Mouse (Mus musculus) gonadal fat pad, adult 2 months (tissue): Measurements from ENCODE around the gene Cfap97d1. TPM values are rescaled to one million over a fixed set of nuclear protein-coding genes. Genes with fewer than 3 reads are reported as not detected.
"Not testable (repeated sequence)": the region's sequence is repeated elsewhere in the genome, so short reads cannot be mapped to it uniquely, and the experiment has no call there.

Source experiments
- DNase-seq: peaks from one replicate; pipeline ENCODE4 v3.0.0-alpha.2; 2012; ENCODE audit warnings: low read depth
- polyA plus RNA-seq: library from polyadenylated mRNA; depleted of rRNA; stranded (reverse); fragments of >200 nt; gene quantifications from 2 replicates; pipeline ENCODE4 v1.2.3, GENCODE M21; 2012

Cfap97d1 gene
- polyA plus RNA-seq, 1 experiment: 0.18 TPM

DNA sequence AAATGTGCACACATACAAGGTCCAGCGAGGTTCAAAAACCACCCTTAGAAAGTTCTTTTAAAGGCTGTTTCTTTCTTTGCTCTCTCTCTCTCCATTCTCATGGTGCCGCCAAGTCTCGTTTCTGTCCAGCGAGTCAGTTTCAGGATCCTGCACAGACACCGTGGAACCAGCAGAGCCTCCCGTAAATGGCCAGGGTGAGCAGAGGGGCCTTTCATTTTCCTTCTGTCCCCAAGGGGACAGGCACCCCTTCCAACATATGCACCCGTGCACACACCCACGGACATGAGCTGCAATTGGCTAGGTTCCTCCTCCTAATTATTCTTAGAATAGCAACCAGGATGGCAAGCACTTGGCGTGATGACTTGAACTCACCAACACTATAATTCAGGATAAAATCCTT, 10.6 kb upstream of the Cfap97d1 start:
- DNase-seq: no peak

DNA sequence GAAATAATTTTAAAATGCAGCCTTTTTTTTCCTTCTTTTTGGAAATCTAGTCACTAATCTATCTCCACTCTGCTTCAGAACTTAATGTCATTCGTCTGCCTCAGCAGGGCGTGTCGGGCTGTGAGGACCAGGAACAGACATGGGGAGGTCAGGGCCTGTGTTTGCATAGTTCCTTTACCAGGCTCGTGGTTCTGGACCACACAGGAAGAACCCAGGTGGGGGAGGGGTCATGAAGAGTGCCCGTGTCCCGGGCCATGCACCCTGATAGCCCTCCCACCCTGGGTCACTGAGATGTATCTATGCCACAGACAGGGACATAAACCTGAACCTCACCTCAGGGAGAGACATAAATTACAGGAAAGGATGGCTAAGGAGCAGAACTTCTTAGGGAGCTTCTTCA, 9.9 kb upstream of the Cfap97d1 start:
- no peak for DNase-seq

DNA sequence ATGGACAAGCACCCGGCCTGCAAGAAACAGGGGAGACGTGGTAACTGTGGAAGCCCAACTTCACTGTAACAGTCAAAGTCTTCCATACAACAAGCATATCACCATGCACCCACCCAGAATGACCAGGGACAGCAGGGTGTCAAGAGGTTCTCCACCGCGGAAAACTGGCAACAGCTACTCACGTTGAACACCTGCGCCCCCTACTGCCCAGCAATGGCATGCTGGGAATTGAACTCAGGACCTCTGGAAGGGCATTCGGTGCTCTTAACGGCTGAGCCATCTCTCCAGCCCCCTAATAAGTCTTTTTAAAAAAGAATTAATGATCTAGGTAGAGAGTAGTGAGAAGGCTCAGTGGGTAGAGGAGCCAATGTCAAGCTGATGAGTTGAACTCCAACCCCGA, 9.2 kb upstream of the Cfap97d1 start:
- no peak for DNase-seq

DNA sequence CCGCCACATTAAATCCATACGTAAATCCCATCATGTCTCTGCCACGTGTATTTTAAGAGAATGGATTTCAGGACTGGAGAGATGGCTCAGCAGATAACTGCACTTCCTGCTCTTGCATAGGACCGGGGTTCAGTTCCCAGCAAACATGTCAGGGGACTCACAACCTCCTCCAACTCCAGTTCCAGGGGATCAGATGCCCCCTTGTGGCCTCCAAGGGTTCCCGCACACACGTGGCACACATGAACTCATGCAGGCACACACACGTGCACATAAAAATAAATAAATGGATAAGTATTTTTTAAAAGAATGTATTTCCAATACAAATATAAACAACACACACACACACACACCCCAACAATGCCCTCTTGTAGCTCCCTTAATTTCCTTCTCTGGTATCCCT, 7.1 kb upstream of the Cfap97d1 start:
- no peak for DNase-seq

DNA sequence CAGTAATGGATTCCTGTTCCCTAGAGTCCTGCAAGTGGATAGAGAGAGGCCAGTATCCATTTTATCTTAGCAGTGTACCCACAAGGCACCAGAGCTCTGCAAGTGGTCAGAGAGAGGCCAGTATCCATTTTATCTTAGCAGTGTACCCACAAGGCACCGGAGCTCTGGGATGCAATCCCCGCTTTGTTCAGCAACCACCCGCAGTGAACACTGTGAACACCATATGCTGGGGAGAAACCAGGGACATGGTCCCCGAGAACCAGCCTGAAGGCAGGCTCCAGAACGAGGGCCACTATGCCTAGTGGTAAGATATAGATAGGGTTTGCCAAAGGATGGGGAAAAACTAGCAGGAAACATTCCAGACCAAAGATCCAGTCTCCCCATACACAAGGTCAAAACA, 4.9 kb upstream of the Cfap97d1 start:
- no peak for DNase-seq

DNA sequence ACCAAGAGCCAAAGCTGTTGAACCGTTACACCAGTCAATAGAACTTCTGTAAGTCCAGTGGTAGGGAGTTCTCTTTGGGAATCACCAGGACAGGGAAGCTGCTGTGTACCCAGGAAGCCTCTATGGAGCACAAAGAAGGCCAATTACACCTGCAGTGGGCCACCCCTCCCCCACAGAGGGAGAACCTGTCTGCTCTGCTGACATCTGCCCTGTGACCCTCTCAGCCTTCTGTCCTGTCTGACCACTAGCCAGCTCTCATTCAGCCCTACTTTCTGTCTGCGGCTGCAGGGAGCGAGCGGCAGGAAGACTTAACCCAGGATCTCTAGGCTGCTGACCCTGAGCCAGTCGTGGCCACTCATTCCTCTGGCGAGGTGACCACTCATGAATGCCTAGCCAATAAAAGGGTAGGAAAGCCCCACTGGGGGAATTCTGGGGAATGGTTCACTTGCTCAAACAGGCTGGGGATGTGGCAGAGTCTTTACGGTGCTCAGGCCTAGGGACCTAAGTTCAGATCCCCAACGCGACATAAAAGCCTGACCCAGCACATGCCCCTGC, 3.4 kb upstream of the Cfap97d1 start:
- no peak for DNase-seq

DNA sequence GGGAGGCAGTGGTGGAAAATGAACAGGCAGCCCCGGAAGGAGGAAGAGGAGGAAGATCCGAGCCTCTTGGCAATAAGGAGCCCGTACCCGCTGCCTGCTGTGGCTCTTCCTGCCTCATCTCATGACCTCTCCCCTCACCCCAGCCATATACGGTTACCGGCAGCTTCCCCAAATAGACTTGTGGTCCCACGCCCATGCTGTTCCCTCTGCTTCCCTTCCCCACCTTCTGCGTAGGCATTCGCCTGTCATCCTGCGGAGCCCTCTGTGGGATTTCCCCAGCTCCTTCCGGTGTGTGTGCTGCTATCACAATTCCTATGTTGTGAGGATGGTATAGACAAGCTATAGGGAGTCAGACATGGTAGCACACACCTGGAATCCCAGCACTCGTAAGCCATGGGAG, 2.2 kb upstream of the Cfap97d1 start:
- DNase-seq: no peak

DNA sequence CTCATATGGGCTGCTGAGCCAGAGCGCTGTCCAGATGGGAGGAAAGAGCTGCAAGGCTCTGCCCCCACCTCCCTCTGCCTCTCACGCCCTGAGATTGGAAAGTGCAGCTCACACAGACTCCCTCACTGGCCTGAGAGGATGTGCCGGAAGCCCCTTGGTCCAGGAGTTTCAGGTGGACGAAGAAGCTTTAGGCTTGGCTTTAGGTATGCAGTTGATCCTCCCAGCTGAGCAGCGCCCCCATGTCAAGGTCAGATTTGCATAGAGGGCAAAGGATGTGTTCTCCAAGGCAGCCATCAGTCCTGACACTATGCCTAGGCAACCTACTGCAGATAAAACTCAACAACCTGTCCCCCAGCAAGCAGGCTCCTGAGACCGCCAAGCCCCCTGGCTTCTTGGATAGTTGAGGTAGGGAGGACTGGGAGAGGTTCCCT, 1.1 kb upstream of the Cfap97d1 start:
- DNase-seq: no peak

DNA sequence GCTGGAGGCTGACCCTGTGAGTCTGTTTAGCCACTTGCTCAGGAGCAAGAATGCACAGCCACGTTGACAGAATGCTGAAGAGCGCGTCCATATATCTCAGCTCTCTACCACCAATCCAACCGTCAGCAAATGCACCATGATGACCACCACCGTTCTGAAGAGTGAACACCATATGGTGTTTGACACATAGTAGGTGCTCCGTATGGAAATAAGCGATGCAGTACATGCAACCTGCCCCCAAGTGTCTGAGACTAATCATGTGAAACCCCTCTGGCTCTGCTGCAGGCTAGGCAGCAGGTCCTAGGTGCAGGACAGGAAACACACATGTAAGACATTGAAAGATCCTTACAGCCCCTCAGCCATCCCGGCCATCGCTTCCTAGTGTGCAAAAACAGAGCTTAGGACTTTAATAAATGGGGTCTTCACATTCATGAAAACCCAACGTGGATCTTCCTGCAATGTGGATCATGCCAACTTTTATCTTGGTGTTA, 603 bp upstream of the Cfap97d1 start:
- no peak for DNase-seq

DNA sequence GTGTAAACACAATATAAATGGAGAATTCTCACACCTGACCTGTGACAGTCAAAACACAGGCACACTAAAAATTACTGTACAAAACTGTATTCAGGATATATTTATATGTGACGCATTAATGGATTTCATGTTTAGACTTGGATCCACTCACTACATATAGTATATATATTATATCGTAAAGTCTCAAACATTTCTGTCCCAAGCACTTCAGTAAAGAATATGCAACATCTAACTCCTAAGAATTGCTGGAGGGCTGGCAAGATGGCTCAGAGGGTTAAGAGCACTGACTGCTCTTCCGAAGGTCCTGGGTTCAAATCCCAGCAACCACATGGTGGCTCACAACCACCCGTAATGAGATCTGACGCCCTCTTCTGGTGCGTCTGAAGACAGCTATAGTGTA, 1.4 kb downstream of the Cfap97d1 start:
- not testable (repeated sequence) for DNase-seq

DNA sequence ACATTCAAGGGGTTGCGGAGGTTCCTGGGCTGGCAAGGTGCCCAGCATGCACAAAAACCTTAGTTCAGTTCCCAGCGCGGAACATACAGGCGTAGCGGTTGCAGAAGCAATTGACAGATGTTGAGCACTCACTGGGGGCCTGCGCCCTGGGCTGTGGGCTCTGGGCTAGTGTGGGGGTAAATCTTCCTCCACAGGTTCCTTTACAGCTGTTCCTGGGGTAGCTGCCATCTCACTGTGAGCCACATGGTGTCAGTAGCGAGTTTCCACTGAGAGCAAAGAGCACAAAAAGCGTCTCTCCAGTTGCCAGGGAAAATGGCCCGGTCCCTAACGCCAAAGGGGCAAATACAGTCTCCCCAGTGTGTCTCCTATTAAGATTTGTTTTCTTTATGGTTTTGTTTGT, 1.9 kb downstream of the Cfap97d1 start:
- DNase-seq: no peak

DNA sequence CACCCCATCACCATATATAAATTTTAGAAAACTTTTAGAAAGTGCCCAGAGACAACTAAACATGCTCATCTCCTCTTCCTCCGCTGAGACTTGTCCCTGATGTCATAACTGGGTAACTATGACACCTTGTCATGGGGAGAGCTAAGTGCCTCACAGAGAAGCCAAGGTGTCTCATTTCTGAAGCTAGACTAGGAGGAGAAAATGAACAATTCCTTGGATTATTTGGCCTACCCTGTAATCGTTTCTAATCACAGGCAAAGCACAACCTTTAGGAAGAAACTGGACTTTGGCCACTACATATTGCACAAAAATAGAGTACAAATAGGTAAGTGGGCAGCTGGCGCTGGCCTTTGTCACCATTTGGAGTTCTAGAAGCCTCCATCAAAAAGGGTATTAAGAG, 2.8 kb downstream of the Cfap97d1 start, which contains the start of gene Dusp3:
Gene Dusp3, minus strand, starts transcription at position 101 of the 400 bp plus-strand sequence.
- DNase-seq: no peak

DNA sequence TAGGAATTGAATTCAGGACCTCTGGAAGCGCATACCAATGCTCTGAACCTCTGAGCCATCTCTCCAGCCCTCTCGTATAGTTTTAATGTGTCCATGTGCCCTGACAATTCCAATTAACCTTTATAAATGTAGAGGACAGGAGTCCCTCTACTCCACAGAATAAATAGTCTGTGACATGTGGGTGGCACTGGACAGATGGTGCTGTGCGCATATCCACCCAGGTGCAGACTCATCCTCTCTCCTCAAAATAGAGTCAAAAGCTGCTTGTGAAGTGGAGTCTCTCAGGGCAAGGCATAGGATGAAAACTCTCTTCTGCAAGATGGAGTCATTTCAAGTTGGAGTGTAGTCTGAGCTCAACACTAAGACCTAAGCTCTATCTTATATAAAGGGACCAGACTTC, 6.2 kb downstream of the Cfap97d1 start:
- DNase-seq: no peak

DNA sequence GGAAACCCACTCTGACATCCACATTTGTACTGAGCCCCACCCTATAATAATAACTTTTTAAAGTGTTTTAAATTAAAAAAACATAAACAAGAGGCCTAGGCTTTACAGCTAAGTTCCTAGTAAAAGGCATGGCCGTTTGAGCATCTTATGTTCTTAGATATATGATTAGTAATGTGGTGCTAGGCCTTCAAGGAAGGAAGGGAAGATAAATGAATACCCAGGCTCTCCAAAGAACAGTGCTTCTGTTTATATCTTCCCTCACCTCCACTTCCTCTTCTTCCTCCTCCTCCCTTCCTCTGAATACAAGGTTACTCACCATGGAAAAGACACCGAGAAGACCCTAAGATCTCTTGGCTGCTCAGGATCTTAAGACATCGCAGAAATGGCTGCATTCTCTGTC, 7.7 kb downstream of the Cfap97d1 start:
- DNase-seq: no peak

DNA sequence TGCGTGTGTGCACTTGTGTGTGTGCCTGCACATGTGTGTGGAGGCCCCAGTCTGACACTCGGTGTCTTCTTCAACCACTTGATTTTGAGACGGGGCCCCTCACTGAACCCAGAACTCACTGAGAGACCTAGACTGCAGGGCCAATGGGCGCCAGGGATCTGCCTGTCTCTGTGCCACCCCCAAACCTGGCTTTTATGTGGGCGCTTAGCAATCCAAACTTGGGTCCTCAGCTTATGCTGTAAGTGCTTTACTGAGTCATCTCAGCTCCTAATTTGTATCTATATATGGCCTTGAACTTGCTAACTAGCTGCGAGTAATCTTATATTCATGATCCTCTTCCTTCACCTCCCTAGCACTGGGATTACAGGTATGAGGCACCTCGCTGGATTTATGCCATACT, 8.3 kb downstream of the Cfap97d1 start:
- no peak for DNase-seq

DNA sequence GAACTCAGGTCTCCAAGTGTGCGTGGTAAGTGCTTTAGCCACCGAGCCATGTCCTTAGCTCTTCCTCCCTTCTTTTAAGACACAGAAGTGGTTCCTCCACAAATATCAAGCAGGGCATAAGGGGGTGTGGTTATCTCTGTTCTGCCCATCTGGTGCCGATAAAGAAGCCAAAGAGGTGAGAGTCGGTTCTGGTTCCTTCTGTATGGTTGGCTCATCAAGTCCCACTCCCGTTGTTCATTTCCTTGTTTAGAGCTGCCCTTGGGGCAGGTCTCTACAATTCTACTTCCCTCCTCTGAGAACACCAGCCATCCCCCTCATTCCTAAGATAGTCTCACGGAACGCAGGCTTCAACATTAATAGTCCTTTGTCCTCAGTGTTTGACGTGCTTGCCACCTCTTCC, 10.0 kb downstream of the Cfap97d1 start:
- DNase-seq: no peak

DNA sequence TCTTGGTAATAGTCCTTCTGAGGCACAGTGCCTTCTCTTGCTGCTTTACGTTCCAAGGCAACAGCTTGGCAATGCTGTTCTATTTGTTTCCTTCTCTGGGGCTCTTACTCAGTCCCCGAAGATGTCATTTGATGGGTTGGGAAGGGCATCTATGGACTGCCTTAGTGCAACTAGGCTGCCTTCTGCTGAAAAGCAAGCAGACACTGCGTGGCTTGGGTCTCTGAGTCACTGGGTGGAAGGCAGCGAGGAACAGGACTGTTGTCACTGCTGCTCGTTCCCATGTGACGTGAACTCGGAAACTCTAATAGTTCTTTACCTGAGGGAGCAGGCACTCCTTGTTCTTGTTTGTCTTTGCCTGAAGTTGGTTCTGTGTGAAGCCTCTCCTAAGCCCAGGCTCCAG, 11.9 kb downstream of the Cfap97d1 start:
- no peak for DNase-seq

DNA sequence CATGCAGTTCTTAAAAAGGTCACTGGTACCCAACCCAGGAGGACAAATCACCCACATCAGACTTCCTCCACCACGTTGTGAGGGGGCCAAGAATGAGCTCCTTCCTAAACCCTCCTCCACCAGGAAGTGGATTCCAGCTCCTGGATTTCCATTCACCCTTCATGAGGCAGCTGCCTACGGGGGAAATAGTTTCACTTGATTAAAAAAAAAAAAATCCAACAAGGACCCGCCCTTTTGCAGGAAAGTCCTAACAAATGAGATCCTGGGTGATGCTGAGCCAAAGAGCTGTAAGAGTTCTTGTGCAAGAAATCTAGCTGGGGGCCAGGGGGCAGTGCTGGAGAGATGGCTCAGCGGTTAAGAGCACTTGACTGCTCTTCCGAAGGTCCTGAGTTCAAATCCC, 14.2 kb downstream of the Cfap97d1 start:
- no peak for DNase-seq

DNA sequence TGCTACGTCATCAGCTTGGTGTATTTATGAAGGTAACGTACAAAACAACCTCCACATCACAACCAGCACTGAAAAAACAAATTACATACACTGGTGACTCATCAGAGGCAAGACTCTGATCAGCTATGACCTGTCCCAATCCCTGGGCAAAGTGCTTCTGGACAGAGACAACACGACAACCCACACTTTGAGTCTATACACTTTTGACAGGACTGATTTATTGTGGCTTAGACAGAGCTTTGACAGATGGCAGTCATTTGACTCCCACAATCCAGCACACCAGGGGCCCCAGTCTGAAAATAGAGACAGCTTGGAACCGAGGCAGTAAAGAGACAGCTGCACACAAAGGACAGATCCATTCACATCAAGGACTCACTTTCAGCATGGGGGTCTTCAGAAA, 15.4 kb downstream of the Cfap97d1 start:
- DNase-seq: no peak

DNA sequence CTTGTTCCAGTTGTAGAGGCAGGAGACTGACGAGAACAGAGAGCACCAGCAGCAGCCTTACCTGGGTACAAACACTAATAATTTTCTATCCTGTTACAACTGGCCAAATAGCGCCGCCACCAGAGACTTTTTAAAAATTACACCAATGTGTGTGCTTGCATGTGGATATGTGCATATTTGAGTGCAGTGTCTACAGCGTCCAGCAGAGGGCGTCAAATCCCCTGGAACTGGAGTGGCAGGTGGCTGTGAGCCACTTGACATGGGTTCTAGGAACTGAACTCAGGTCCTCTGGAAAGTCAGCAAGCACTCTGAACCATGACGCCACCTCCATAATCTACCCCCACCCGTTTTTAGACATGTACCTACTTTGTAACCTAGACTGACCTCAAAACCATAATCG, 20.2 kb downstream of the Cfap97d1 start:
- no peak for DNase-seq

DNA sequence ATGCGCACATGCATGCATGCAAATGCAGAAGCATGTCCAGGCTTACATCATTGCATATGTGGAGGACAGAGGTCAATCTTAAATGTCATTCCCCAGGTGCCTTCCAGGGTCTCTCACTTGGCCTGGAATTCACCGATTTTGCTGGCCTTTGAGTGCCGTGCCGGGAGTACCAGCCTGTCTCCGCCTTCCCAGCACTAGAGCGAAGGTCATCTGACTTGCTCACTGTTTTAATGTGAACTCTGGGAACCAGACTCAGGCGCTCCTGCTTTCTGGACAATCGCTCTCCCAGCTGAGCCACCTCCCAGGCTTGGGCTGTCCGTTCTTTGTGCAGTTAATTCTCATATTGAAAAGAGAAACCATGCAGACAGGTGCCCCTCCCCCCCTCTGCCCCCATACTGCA, 22.2 kb downstream of the Cfap97d1 start:
- DNase-seq: no peak

DNA sequence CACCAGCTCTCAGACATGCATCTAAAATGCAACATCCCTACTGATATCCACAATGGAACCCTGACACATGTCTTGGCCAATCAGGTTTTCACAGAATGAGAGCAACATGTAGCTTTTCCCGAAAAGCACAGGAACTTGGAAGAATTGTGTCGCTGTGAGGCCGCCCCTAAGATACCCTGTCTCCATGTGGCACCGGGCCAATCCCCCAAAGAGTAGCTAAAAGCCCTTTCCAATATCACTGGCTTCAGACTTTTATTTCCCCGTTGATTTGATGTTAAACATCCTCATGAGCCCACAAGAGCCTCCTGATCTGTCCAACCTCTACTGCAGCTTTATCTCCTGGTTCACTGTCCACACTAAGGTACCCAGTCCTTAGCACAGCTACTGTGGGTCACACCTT, 22.6 kb downstream of the Cfap97d1 start:
- no peak for DNase-seq

DNA sequence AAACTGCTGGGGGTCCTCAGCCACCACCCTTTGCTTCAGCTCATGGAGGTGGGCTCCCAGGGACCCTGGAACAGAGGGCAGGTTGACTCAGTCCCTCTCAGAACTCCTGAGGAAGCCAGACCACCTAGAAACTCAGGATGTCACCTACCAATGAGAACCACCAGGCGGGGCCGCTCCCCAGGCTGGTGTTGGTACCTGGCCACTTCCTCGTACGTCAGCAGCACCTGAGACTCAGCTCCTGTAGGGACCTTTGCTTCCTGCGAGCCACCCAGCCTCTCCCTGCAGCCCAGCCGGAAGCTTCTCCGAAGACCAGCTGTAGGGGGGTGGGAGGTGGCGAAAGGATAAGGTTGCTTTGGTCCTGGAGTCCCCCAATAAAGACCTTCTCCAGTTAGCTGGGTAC, 24.3 kb downstream of the Cfap97d1 start:
- no peak for DNase-seq

DNA sequence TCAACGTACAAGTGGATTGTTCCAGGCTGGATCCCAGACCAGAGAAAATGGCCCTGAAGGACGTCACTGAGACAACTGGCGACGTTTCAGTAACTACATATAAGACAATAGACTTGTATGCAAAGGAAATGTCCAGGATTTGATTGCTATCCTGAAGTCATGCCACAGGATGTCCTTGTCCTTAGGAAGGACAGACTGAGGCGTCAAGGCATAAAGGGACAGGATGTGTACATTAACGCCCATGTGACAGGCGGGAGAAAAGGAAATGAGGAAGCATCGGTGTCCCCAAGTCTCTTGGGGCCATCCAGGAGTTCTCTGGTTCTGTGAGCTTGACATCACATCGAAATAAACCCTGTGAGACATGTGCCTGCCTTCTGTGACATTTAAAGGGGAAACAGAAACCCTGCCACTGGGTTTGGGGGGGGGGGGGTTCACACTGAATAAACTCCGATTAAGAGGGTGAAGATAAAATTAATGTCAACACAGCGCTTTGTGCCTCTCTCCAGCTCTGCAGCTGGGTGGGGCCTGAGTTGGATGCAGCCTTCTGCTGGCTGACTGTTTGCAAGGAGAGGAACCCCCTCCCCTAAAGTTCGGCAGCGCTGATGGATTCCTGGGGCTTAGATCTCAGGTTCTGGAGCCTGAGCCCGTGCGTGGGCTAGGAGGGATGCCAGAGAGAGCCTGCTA, 25.0 kb downstream of the Cfap97d1 start:
- DNase-seq: no peak
